Mouse (Mus musculus) thymus, postnatal 10 days (tissue): ENCODE data around the gene Krtap10-10.

Source experiments
- DNase-seq, 2 experiments: peaks; one replicate each; pipeline ENCODE4 v3.0.0; 2021; ENCODE audit warnings: low spot score in 2 of 2

The Krtap10-10 gene

DNA sequence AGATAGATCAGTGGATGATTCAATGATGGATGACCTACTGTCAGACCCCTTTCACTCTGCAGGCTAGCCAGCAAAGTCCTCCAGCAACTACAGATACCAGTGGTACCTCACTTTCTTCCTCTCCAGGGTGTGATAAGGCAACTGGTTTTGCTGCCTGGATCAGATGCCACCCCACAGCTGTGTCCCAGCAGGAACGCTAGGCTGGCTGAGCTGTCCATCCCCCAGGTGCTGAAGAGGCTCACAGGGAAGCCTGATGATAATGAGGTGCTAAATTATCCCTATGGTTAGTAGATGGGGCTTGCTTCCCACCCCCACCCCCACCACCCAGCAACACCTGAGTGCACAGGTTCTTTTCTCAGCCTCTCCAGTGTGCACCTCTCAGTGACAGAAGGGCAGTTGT is 31.8 kb downstream of the Krtap10-10 start:
- no peak for DNase-seq

DNA sequence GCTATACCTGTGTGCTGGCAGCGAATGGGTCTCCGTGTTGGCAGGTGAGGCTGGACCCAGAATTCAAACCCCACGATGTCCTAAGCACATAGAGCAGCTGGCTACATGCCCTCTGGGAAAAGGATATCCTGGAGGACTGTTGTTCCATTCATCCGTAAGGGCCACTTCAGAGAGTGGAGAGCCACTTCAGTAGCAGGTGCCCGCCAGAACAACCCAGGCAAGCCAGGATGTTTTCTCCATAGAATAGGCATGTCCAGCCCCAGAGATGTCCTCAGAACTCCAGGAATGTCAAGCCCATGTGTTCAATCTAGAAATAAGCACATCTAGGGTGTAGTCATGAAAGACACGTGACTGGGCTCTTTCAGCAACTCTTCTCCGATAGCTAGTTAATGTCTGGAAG is 33.9 kb downstream of the Krtap10-10 start:
- no peak for DNase-seq

DNA sequence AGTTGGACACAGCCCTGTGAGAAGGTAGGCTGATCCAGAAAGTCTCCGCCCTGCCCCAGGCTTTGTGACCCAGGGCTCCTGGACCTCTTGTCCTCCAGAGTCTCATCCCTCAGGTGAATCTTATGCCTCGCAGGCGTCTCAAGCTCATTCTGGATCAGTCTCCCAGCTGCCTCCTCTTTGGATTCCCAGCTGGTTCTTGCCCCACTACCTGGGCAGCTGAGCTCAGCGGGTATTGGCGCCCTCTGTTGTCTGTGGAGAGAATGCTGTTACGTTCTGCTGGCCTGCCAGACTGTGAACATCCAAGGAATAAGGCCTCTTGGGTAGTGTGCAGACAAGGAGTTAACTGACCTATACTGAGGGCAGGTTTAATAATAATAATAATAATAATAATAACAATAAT is 43.2 kb downstream of the Krtap10-10 start:
- DNase-seq, result peak in 1 of 2 experiments; percentile 33

DNA sequence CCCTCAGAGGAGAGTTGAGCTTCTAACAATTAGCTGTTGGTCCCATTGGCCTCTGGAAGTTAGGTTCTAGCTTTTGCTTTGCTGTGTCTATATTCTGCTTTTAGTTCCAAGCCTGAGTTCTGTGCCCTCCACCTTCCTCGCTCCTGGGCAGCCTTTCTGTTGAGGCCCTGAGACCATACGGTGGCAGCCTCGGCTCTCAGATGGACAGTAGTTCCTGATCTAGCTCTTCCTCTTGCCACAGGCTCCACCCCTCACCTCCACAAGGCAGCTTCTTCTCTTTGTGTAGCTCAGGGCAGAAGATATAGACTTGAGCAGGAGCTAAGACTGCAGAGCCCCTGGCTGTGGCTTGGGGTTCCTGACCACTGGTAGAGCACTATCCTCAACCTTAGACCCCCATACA is 44.6 kb downstream of the Krtap10-10 start:
- no peak for DNase-seq

DNA sequence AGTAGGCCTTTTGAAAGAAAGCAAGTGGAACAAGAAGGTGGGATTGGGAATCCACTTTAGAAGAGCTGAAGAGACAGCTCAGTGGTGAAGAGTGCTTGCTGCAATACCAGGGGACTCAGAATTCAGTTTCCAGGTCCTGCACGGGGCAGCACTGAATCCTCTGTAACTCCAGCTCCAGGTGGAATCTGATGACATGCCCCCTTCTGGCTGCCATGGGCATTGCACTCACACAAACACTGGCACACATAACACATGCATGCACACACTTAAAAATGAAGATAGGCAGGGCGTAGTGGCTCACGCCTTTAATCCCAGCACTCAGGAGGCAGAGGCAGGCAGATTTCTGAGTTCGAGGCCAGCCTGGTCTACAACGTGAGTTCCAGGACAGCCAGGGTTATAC is 46.8 kb downstream of the Krtap10-10 start:
- no peak for DNase-seq

DNA sequence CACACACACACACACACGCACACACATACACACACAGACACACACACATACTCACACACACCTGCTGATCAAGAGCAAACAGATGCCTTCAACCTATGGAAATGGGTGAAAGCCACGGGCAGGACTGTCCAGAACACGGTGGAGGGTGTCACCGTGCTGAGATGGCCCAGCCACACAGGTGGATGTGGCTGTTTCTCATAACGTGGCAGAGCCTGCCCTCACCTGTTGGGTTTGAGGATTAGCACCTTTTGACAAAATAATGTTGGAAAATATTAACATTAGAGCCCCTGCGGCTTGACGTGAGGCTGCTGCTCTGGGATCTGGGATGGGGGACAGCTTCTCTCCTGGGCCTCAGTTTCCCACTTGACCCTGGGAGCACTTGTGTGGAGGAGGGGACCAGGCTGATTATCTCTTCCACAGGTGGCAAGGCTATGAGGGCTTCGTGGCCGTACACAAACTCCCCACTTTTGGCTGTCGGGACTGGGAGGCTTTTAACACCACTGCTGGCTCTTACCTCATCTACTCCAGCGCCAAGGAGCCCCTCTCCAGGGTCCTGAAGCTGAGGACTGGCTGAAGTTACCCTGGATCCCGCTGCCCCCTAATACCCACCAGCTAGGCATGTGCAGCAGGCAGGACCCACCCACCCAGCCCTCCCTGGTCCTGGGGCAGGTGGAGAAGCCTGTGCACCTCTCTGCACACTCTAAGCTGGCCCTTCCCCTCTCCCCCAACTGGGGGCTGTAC is 50.4 kb downstream of the Krtap10-10 start:
- no peak for DNase-seq
